Mouse (Mus musculus): Measurements from ENCODE around the gene Dcbld2.
A peak's percentile ranks its signal among the peaks of the same experiment; 100 is the strongest.

Dcbld2 gene

DNA sequence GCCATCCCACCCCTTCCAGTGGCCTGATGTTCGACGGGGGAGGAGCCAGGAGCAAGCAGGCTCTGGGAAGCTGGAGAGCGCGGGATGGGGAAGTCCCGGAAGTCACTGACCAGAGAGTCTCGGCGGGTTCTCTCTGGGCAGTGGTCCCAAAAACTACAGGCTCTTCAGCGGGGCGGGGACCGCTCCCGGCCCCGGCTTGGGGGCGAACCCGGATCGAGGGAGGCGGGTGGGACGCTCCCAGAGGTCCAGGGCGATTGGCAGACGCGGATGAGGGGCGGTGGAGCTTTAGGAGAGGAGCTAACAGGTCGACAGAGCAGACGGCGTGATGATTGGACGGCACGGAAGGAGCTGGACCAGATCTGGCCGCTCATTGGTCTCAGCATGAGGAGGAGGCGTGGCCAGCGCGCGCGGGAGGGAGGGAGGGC is at the start of gene Dcbld2:
Gene Dcbld2, plus strand, starts transcription at position 382 of the 425 bp plus-strand sequence.
- peak; percentile 99 for DNase-seq (ENCODE audit: low read depth, low spot score)

DNA sequence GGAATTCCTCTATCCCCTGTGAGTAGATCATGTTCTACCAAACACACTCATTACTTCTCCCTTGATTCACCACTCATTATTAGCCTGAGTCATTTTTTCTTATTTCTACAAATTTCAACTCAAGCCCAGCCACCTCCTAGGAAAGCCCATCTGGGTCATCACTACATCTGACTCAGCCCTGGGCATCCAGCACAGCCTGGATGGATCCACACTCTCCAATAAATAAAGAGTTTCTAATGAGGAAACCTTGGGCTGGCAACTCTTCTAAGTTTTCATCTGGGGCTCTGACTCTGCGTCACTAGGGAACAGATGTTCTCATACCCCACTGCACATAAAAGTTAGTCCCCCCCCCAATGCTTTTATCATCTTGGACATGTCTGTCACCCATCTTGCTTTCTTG is 31.1 kb upstream of the Dcbld2 start:
- DNase-seq (ENCODE audit: low read depth, low spot score), result peak; percentile 66

DNA sequence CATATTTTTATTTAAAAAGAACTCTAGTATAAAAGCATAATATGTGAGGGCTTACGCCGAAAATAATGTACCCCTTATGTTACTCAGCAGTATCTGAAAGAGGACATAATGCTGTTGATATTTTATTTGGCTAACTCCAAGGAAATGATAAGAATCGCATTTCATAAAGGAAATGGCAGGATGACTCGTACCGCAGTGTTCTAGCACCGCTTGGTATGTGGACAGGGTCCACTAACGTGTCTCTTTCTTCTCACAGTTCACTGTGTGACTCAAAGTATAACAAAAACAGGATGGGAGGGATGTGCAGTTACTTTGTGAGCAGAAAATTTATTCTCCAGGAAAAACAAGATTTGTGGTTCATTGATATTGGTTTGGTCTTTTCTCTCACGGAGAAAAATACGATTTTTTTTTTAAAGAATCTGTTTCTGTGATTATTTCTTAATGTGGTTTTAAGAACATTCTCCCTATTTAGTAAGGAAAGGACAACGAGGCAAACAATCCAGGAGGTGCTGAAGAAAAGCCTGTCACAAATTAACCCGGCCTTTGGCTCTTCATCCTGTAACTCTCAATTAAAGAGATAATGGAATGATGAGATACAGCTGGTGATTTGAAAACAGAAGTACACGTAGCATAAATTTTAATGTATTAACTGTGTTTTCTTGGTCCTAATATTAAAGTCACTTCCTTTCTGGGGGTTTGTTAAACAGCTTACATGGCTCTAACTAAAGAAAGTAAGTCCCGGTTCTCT is 30.3 kb upstream of the Dcbld2 start:
- no peak for DNase-seq (ENCODE audit: low read depth, low spot score)

DNA sequence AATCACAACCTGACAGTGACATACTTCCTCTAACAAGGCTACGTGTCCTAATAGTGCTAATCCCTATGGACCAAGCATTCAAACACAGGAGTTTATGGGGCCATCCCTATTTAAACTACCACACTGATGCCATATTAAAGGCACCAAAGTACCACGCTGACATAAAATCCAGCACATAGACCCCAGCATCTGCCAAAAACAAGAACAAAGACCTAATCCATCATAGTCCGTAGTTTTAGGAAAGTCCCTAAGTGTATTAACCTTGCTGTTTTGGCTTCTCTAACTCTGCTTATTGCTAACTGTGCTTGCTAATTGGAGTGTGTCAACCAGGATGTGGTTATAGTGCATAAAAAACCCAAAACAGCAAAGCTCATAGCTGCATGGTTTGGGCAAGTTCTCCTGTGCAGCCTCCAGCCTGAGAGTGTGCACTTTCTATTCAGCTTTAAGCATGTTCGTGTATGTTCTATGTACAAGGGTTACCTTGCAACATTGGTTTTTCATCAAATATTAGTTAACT is 21.9 kb upstream of the Dcbld2 start:
- no peak for DNase-seq (ENCODE audit: low read depth, low spot score)

DNA sequence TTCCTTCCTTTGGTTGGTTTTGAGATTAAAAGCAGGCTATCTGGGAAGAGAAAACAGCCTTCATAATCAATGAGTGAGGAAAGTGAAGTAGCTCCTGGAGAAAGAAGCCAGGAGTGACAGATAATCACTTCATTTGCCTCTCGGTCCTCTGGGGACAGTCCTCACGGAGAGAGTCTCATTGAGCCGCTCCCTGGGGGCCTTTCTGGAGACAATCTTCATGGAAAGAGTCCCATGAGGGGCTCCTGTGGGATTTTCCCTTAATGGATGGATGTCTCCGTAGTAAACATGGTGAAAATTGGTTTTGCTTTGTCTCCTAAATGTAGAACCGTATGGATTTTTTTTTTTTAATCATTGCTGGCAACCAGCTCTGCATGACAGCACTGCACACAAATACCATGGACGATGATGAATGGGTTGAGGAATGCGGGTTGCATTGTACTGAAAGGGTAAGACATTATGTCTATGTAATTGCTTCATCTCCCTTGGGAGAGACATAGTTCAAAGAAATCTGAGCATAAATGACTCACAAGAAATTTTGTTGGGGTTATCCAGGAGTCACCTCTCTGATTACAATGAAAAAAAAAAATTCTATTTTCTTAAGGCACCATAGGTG is 19.0 kb upstream of the Dcbld2 start:
- peak; percentile 63 for DNase-seq (ENCODE audit: low read depth, low spot score)

DNA sequence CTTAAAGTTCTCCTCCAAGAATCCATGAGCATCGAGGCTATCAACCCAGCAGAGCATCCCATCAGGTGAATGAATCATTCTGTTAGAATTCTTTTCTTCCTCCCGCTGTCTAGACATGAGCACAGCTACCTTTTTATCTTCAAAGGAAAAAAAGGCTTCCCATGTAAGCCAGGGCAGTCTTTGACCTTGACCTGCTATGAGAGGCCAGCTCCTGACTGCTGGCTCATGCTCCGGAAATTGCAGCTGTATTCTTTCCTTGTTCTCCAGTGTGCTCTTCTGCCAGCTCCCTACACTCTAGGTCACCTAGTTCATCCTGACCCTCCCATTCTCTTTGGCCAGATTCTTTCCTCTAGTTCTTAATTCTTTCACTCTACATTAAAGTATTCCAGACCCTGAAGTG is 15.2 kb upstream of the Dcbld2 start:
- no peak for DNase-seq (ENCODE audit: low read depth, low spot score)

DNA sequence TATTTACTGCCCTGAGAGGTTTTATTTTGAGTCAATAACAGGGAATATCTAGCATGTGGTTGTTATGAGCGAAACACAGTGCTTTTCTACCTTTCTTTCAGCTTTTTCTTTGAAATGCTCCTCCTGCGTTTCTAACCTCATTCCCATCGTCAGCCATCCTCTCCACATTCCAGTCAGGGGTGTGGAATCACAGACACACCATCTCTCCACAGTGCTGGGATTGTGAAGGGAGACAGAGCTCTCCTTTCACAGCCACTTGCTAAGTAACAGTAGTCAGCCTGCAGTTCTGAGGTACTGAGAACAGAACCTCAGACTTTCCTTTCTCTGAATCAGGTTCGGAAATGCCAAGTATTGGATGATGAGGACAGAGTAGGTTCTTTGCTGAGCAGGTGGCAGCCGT is 14.1 kb upstream of the Dcbld2 start:
- DNase-seq (ENCODE audit: low read depth, low spot score), result no peak

DNA sequence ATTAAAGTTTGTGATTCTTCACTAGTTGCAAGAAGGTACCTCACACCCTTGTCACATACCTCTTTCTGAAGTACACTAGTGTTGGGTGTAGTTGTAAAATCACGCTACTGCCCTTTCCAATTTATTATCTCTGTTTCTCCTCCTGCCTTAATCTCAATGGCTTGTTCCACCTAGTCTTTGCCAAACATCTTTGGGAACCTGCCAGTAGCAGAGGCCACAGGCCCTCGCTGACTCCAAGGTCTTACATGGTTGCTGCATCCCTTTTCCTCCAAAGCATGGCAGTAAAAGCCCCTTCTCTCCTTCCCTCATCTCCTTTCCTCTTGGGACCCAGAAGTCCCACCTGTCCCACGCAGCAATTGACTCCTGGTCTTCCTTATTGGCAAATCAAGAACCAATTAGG is 9.6 kb upstream of the Dcbld2 start:
- DNase-seq (ENCODE audit: low read depth, low spot score), result no peak

DNA sequence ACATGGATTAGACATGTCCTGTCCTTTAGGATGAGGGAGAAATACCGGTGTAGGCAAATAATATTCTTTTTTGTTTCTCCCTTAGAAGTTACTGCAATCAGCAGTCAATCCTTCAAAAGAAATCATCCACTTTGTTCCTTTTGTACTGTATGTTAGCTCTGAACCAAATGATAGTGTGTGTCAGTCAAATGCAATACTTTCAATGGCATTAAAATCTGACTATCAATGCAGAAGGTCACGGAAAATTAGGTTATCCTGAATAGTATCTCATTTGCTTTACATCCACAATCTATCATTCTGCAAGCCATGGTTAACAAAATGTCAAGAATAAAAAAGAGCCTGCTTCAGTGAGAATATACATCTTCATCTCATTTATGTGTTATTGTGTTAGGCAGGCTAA is 7.2 kb upstream of the Dcbld2 start:
- no peak for DNase-seq (ENCODE audit: low read depth, low spot score)

DNA sequence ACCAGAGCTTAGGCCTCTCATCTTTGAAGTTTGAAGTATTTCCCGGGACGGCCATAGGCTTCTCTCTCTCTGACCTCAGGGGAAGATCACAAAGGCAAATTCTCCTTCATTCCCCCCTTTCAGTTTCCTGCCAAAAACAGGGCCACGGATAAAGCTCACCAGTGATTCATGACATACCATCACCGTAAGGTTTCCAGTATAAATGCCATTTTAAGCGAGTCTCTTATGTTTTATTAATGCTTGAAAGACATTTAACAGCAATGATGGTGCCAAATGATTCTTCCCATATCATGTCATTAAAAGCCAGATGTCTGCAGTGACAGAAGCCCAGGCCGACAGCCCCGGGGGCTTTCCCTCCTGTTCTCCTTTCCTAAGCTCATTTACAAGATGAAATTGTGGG is 3.6 kb upstream of the Dcbld2 start:
- DNase-seq (ENCODE audit: low read depth, low spot score), result no peak

DNA sequence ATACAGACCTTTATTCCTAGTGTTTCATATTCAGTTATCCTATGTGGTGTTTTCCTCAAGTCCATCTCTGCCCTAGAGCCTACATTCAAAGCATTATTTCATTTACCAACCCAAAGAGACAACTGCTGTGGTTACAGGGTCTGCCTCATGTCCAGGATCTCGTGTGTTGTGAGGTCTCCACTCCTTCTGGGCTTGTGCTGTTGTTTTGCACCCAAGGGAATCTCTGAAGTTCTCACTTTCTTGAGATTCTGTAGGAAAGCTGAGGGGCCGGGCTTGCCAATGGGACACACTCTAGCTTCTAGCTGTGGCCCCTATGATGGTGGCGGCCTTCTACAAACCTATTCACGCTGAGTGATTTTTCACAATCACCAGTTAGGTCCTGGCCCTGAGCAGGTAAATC is 3.0 kb upstream of the Dcbld2 start:
- DNase-seq (ENCODE audit: low read depth, low spot score), result no peak

DNA sequence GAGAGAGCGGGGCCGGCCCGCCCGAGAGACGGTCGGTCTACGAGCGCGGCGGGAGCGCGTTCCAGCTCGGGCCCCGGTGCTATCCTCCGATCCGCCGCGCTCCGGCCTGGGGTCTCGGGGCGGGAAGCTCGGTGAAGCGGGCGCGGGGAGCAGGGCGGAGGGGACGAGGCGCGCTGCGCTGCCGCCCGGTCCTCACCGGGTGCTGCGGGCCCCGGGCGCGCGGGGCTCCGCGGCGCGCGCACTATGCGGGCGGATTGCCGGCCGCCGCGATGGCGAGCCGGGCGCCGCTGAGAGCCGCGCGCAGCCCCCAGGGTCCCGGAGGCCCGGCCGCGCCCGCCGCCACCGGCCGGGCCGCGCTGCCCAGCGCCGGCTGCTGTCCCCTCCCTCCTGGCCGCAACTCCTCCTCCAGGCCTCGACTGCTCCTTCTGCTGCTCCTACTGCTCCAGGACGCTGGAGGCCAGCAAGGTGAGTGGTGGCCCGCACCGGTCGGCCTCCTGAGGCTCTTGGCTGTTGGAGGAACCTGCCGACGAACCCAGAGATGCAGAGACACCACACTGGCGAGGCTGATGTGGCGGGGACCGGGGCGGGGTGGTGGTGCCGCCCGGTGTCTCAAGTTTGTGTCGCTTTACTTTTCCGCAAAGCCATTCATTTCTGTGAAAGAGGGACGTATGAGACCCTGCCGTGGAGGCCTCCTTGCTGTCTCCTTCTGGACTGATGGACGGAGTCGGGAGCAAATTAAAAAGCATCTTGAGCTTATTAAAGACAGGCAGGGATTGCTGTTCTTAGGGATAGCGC is 441 bp downstream of the Dcbld2 start:
- DNase-seq (ENCODE audit: low read depth, low spot score), result no peak

DNA sequence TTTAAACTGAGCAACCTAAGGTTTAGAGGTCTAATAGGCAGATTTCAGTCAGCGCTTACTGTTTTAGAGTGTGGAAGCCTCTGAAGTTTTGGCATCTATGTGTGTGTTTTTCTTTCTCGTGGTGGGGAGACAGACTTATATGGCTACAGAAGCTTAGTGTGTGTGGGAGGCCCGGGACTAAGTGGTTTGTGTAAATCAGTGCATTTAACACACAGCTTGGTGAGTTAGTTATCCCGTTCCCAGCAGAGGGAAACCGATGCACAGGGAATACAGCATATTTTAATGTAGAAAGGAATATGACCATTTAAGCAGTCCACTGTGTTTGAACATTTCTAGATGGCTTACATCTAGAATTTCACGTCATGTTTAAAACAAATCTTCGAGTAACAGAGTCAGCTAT is 1.6 kb downstream of the Dcbld2 start:
- no peak for DNase-seq (ENCODE audit: low read depth, low spot score)

DNA sequence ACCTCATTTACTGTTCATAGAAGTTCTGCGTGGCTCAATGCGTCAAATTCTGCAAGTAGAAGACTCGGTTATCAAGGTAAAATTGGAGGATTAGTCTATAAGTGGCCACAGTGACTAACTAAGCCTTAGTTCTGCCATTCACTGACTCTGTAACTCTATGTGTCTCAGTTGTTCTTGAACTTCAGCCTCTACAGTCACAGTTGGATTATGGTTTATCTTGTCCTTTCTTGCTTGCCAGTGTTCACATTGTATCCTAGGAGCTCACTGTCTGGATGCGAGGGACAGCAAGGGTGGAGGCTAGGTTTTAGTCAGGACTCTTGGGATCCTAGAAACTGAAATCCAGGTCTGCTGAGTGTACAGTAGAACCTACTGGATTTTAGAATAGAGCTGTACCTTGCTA is 6.6 kb downstream of the Dcbld2 start:
- DNase-seq (ENCODE audit: low read depth, low spot score), result no peak

DNA sequence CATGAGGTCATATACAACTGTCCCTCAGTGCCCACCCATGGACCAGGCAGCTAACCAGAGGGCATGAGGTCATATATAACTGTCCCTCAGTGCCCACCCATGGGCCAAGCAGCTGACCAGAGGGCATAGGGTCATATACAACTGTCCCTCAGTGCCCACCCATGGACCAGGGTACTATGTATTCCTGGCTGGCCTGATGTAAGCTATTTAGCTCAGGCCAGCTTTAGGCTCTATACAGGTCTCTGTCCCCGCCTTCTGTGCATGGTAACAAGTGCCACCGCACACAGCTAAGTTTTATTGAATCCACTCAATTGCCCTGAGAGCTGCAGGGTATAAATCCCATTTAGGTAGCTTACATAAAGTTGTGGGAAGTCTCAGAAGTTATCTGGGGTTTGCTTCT is 7.3 kb downstream of the Dcbld2 start:
- DNase-seq (ENCODE audit: low read depth, low spot score), result no peak

DNA sequence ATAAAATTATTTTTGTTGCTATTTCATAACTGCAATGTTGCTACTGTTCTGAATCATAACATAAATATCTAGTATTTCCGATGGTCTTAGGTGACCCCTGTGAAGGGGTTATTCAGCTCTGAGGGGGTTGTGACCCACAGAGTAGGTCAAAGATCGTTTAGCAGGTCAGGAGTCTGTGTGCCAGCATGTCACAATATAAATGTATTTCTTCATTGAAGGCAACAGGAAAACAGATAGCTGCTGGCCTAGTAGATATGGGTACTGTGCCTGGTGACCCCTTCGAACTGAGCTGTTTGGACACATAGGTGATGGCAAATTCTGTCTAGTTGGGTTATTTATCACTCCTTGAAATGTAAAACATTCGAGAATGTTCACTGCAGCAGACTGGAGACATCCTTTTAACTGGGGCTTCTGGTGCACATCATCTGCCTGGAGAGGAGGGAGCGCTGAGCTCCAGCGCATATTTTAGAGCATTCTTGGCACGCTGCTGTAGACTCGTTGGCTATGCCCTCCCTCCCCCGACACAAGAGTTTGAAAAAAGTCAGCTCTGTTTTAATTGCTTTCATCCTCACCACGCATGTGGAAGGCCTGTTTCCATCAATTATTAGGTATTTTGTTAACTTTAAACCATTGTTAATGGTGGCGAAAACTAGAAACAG is 13.6 kb downstream of the Dcbld2 start:
- DNase-seq (ENCODE audit: low read depth, low spot score), result peak; percentile 22

DNA sequence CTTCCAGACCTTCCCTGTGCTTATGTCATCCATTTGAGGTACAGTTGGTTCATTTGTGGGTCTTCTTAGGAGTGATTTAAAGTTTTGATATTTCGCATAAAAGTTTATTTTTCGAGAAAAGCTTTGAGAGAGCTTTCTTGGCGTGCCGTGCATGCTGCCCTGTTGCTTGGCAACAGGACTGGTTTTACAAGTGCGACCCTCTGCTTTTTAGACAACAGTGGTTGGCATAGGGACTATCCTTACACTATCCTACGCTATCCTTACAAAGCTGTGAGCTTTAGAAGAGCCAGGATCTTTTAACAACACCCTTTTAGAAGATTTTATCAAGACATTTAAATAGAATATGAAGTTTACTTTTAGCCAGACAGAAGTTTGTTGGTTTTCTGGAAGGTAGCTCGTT is 22.0 kb downstream of the Dcbld2 start:
- no peak for DNase-seq (ENCODE audit: low read depth, low spot score)

DNA sequence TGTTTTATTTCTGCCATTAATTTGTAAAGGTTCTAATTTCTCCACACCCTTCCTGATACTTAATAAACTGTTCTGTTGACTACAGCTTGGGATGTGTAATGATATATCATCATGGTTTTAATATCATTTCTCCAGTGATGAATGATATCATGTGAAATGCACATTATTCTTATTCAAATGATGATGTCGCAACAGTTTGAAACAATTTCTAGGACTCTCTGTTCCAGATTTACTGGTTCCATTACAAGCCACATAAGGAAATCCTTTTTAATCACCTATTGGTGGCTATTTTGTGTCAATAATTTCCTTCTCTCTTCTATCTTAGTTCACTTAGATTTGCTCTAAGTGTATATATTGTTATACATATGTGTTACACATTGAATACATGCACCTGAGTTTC is 24.1 kb downstream of the Dcbld2 start:
- DNase-seq (ENCODE audit: low read depth, low spot score), result no peak

DNA sequence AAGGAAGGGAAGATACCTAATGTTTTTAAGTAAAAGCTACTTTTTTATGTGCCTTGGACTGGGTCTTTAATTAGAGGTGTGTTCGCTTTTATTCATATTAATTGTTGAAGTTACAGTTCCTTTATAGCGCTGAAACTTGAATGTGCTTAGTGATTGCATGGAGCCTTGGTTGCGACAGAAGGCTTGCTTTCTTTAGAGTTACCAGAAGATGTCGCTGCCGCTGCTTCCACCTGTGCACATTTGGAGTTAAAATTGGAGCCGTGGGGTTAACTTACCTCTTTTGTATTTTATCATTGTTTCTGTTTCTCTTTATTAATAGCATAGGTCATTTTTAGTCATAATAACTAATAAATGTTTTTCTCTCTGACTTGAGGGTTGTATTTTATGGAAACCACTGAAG is 36.5 kb downstream of the Dcbld2 start:
- no peak for DNase-seq (ENCODE audit: low read depth, low spot score)

DNA sequence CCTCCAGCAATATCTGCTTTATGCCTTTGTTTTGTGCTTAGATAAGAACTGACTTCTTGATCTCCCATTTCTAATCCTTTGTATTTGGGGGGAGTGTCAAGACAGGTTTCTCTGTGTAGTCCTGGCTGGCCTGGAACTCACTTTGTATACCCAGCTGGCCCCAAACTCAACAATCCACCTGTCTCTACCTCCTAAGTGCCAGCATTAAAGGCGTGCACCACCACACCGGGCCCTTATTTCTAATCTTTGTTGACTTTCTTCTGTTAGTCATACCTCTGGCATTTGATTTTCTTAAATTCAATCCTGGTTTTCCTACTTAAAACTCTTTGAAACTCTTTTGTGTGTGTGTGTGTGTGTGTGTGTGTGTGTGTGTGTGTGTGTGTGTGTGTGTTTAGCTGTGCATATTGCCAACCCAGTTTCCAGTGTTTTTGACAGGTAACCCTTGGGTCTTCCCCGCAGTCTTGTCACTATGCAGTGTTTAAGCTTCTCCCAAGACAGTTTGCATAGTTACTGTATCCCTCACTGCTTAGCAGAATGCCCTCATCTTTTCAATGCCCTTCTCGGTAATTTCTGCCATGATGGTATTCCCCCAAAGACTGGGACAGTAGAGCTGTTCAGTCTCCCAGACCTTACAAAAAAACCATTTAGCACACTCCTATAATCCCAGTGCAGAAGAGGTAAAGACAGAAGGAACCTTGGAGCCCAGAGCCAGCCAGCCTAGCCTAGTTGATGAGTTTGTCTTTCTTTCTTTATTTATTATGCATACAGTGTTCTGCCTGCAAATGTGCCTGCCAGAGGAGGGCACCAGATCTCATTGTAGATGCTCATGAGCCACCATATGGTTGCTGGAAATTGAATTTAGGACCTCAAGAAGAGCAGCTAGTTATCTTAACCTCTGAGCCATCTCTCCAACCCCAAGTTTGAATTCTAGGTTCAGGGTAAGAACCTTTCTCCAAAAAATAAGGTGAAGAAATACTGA is 38.3 kb downstream of the Dcbld2 start:
- no peak for DNase-seq (ENCODE audit: low read depth, low spot score)

DNA sequence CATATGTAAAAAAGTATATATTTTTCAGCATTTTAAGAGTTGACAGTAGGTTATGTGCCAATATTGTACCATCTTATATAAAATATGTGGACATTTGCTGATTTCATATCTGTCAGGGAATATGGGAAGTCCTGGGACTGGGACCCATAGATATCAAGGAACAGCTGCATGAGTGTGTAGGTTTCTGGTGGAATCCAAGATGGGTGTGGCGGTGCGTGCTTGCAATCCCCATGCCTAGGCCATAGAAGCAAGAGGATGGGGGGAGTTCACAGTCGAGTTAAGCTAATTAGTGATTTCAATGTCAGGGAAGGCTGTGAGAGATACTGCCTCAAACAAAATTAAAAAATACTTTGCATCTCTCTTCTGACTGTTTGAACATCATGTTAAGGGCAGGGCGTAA is 40.8 kb downstream of the Dcbld2 start:
- no peak for DNase-seq (ENCODE audit: low read depth, low spot score)
